Mouse (Mus musculus): Measurements from ENCODE around the gene Sh3bgrl.
"Not testable (repeated sequence)": the region's sequence is repeated elsewhere in the genome, so short reads cannot be mapped to it uniquely, and the experiment has no call there.

The Sh3bgrl gene

GRCm38 (mm10) chrX:109095245-109096242, at the start of gene Sh3bgrl:
TSS of gene Sh3bgrl (plus strand) at chrX:109095365.
- peak; percentile 79 for DNase-seq (ENCODE audit: low spot score)

- no peak for DNase-seq (ENCODE audit: low spot score)
Measured at GRCm38 (mm10) chrX:109047773-109048172, 47.4 kb upstream of the Sh3bgrl start.

GRCm38 (mm10) chrX:109071719-109072118, 23.4 kb upstream of the Sh3bgrl start:
- DNase-seq (ENCODE audit: low spot score): no peak

- no peak for DNase-seq (ENCODE audit: low spot score)
Measured at GRCm38 (mm10) chrX:109075716-109076115, 19.4 kb upstream of the Sh3bgrl start.

GRCm38 (mm10) chrX:109076355-109076754, 18.8 kb upstream of the Sh3bgrl start:
- DNase-seq (ENCODE audit: low spot score): no peak

GRCm38 (mm10) chrX:109079354-109079753, 15.8 kb upstream of the Sh3bgrl start:
- DNase-seq (ENCODE audit: low spot score): not testable (repeated sequence)

GRCm38 (mm10) chrX:109087073-109087472, 8.1 kb upstream of the Sh3bgrl start:
- no peak for DNase-seq (ENCODE audit: low spot score)

- DNase-seq (ENCODE audit: low spot score): no peak
Measured at GRCm38 (mm10) chrX:109094800-109095199, 365 bp upstream of the Sh3bgrl start.

- DNase-seq (ENCODE audit: low spot score): no peak
Measured at GRCm38 (mm10) chrX:109098511-109098910, 3.3 kb downstream of the Sh3bgrl start.

GRCm38 (mm10) chrX:109100441-109100840, 5.3 kb downstream of the Sh3bgrl start:
- no peak for DNase-seq (ENCODE audit: low spot score)

- no peak for DNase-seq (ENCODE audit: low spot score)
Measured at GRCm38 (mm10) chrX:109108117-109108805, 13.1 kb downstream of the Sh3bgrl start.

GRCm38 (mm10) chrX:109112885-109113284, 17.7 kb downstream of the Sh3bgrl start:
- DNase-seq (ENCODE audit: low spot score): no peak

GRCm38 (mm10) chrX:109113401-109114280, 18.5 kb downstream of the Sh3bgrl start:
- DNase-seq (ENCODE audit: low spot score): no peak

GRCm38 (mm10) chrX:109119829-109120826, 25.0 kb downstream of the Sh3bgrl start:
- no peak for DNase-seq (ENCODE audit: low spot score)

GRCm38 (mm10) chrX:109121161-109121560, 26.0 kb downstream of the Sh3bgrl start:
- DNase-seq (ENCODE audit: low spot score): no peak

GRCm38 (mm10) chrX:109122670-109123069, 27.5 kb downstream of the Sh3bgrl start:
- DNase-seq (ENCODE audit: low spot score): no peak

GRCm38 (mm10) chrX:109123762-109124161, 28.6 kb downstream of the Sh3bgrl start:
- DNase-seq (ENCODE audit: low spot score): no peak

- no peak for DNase-seq (ENCODE audit: low spot score)
Measured at GRCm38 (mm10) chrX:109126847-109127246, 31.7 kb downstream of the Sh3bgrl start.

- DNase-seq (ENCODE audit: low spot score): no peak
Measured at GRCm38 (mm10) chrX:109127551-109128088, 32.5 kb downstream of the Sh3bgrl start.

- no peak for DNase-seq (ENCODE audit: low spot score)
Measured at GRCm38 (mm10) chrX:109130066-109130465, 34.9 kb downstream of the Sh3bgrl start.
